10 mouse cellular contexts compared by ENCODE assay signal in the genomic region with DNA sequence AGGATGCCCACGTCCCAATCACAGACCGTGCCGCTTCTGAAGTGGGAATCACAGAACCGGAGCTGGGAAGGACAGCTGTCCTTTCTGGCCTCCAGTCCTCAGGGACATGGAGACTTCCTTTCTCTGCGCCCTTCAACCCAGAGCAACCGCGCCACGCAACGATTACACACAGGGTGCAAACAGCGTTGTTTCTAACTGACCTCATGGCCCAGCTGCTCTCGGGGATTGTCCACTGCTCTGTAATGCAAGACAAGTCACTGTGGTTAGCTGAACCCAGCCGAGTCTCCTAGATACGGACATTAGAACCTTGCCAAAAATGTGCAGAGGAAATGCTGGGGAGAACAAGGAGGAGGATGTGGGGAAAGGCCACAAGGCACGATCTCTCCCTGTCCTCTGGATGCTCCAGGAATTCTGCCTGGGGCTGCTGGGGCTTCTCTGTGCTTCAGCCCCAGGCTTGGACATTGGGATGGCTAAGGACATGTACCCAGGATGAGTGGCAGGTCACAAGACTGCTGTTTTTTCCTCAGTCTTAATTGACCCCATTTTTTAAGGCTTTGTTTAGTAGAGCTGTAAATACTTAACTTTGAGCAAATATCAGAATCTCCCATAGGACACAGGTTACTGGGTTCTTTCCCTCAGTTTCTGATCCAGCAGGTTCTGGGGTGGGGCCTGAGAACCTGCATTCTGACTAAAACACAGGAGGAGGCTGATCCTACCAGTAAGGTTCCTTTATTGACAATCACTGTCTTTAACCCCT. TPM values are rescaled to one million over a fixed set of nuclear protein-coding genes. Genes with fewer than 3 reads are reported as not detected.
A peak's percentile ranks its signal among the peaks of the same experiment; 100 is the strongest.
DNase-seq lines count a peak whose midpoint lies in the region; ATAC-seq and TF ChIP-seq lines count a peak whose summit lies in the region.
"Had no signal": no experiment of that assay in that cellular context is flagged by ENCODE, and none has a peak within 500 bp of the region (broad histone marks: within the 10 kb centered on the region; RNA-seq: fewer than 3 reads in every experiment).

No protein-coding gene starts in this region.

- no peak overlapping the region for H3K4me3 ChIP-seq in hindbrain, postnatal 0 days (ENCODE audit: low read length)
- no peak overlapping the region for H3K4me3 ChIP-seq in hindbrain, embryonic 16.5 days (ENCODE audit: low read length)
- H3K4me3 ChIP-seq in midbrain, embryonic 14.5 days (replicated peaks; ENCODE audit: low read depth, low read length) = no peak overlapping the region
- H3K4me3 ChIP-seq in forebrain, embryonic 13.5 days = no peak overlapping the region

- H3K27ac ChIP-seq in hindbrain, postnatal 0 days = peak overlapping the region; percentile 16; the same call in 1 of the 2 replicates
- H3K27ac ChIP-seq in hindbrain, embryonic 16.5 days (ENCODE audit: low read depth, low read length) = no peak overlapping the region
- H3K27ac ChIP-seq in midbrain, embryonic 14.5 days (replicated peaks; ENCODE audit: low read depth, low read length) = no peak overlapping the region
- no peak overlapping the region for H3K27ac ChIP-seq in forebrain, embryonic 13.5 days

- no peaks in the 10 kb centered on the region for H3K27me3 ChIP-seq in hindbrain, postnatal 0 days (ENCODE audit: insufficient read depth, low read length)
- H3K27me3 ChIP-seq in hindbrain, embryonic 16.5 days (replicated peaks; ENCODE audit: control insufficient read depth, insufficient read depth, low read length) = no peaks in the 10 kb centered on the region
- peaks cover 15% of the 10 kb centered on the region for H3K27me3 ChIP-seq in midbrain, embryonic 14.5 days (ENCODE audit: control insufficient read depth, insufficient read depth, low read length)
- peaks cover 15% of the 10 kb centered on the region for H3K27me3 ChIP-seq in forebrain, embryonic 13.5 days

- intact Hi-C loops in heart, postnatal 10 days (cut with DNase I) = loop anchor here (2.0 to 5.0 kb wide), 2 partner anchors 49 to 59 kb away; no protein-coding TSS in a partner anchor

- DNase-seq in hindbrain, postnatal 0 days (ENCODE audit: low spot score) = peak; percentile 58
- DNase-seq in adrenal gland, adult 8-10 months = peak; percentile 40
- DNase-seq in heart, postnatal 10 days = peak; percentile 81
- peak; percentile 52 for DNase-seq in lung, postnatal 14 days
- no peak for DNase-seq in midbrain, embryonic 14.5 days
- DNase-seq in frontal cortex, adult 2 months (ENCODE audit: extremely low spot score in 1 of 2, low spot score in 1 of 2) = no peak

- H3K4me2 ChIP-seq in hindbrain, postnatal 0 days (ENCODE audit: low read depth, low read length) = 0 out of 2 replicates have a peak overlapping the region, but pooled peaks have one; percentile 11
- no peak overlapping the region for H3K4me2 ChIP-seq in hindbrain, embryonic 16.5 days (ENCODE audit: low read length)
- H3K4me2 ChIP-seq in midbrain, embryonic 14.5 days (ENCODE audit: low read length) = no peak overlapping the region
- no peak overlapping the region for H3K4me2 ChIP-seq in forebrain, embryonic 13.5 days

- H3K36me3 ChIP-seq in hindbrain, postnatal 0 days (ENCODE audit: insufficient read depth, low read length) = no peaks in the 10 kb centered on the region
- no peaks in the 10 kb centered on the region for H3K36me3 ChIP-seq in hindbrain, embryonic 16.5 days (ENCODE audit: control insufficient read depth, insufficient read depth, low read length)
- no peaks in the 10 kb centered on the region for H3K36me3 ChIP-seq in midbrain, embryonic 14.5 days (ENCODE audit: control insufficient read depth, insufficient read depth, low read length)
- H3K36me3 ChIP-seq in forebrain, embryonic 13.5 days (ENCODE audit: poor library complexity, severe bottlenecking) = no peaks in the 10 kb centered on the region
- H3K36me3 ChIP-seq: G1E had no signal

- WGBS in hindbrain, postnatal 0 days = 36% methylated on average over 14 of the region's 14 CpGs
- WGBS in hindbrain, embryonic 16.5 days = 51% methylated on average over 14 of the region's 14 CpGs
- 67% methylated on average over 14 of the region's 14 CpGs for WGBS in midbrain, embryonic 14.5 days
- 84% methylated on average over 14 of the region's 14 CpGs for WGBS in forebrain, embryonic 13.5 days

- no peak overlapping the region for H3K9ac ChIP-seq in hindbrain, postnatal 0 days (replicated peaks; ENCODE audit: low read length)
- H3K9ac ChIP-seq in hindbrain, embryonic 16.5 days (ENCODE audit: low read depth, low read length) = no peak overlapping the region
- H3K9ac ChIP-seq in midbrain, embryonic 14.5 days (replicated peaks; ENCODE audit: low read length) = no peak overlapping the region
- H3K9ac ChIP-seq in forebrain, embryonic 13.5 days = no peak overlapping the region

- peaks cover 10% of the 10 kb centered on the region; the same call in 1 of the 2 replicates for H3K4me1 ChIP-seq in hindbrain, postnatal 0 days (ENCODE audit: insufficient read depth, low read length)
- H3K4me1 ChIP-seq in hindbrain, embryonic 16.5 days (ENCODE audit: control insufficient read depth, insufficient read depth, low read depth, low read length) = peaks cover 4% of the 10 kb centered on the region
- H3K4me1 ChIP-seq in midbrain, embryonic 14.5 days (ENCODE audit: control insufficient read depth, insufficient read depth, low read length) = no peaks in the 10 kb centered on the region
- H3K4me1 ChIP-seq in forebrain, embryonic 13.5 days = 0 out of 2 replicates have a peak, but pooled peaks cover 4% of the 10 kb centered on the region

- H3K9me3 ChIP-seq in hindbrain, postnatal 0 days (ENCODE audit: low read length) = no peaks in the 10 kb centered on the region
- no peaks in the 10 kb centered on the region for H3K9me3 ChIP-seq in hindbrain, embryonic 16.5 days (ENCODE audit: control insufficient read depth, low read length)
- no peaks in the 10 kb centered on the region for H3K9me3 ChIP-seq in midbrain, embryonic 14.5 days (ENCODE audit: control insufficient read depth, low read length)
- no peaks in the 10 kb centered on the region for H3K9me3 ChIP-seq in forebrain, embryonic 13.5 days (replicated peaks)

- peak; percentile 62 for ATAC-seq in hindbrain, postnatal 0 days
- no peak for ATAC-seq in hindbrain, embryonic 16.5 days
- no peak for ATAC-seq in midbrain, embryonic 14.5 days (ENCODE audit: low FRiP score, low TSS enrichment)
- ATAC-seq in forebrain, embryonic 13.5 days = no peak

- no peak for TF ChIP-seq CTCF in hindbrain, postnatal 0 days (IDR thresholded peaks at IDR 0.05; ENCODE audit: low read depth)

RNA-seq across cellular contexts. Expression of a gene that starts 4.9 kb away (rescaled TPM):
- 1.5 and 1.8 TPM in 2 replicates for total RNA-seq in hindbrain, postnatal 0 days (2014; rRNA removed)
- 0.36 and 0.37 TPM in 2 replicates for polyA plus RNA-seq in hindbrain, postnatal 0 days (2015; fragmentation: Nextera tagmentation; extraction: Ambion mirVana)
- 0.29 and 0.55 TPM in 2 replicates for polyA plus RNA-seq in hindbrain, embryonic 16.5 days (2015; fragmentation: Nextera tagmentation; extraction: Ambion mirVana)
- 1 to 10 TPM; 1.7 to 3.9 (median 1.9) TPM for total RNA-seq in adrenal gland, adult 8-10 months (2022)
- total RNA-seq in heart, postnatal 10 days (2021) = 1 to 10 TPM; 4.9 to 7.1 TPM
- 0.15 and 0.22 TPM in 2 replicates for polyA plus RNA-seq in midbrain, embryonic 14.5 days (2014; fragmentation: Nextera tagmentation; extraction: Ambion mirVana)
- polyA plus RNA-seq in frontal cortex, adult 2 months (2012; rRNA removed) = 0.38 and 0.50 TPM in 2 replicates
- 0.13 TPM in 2 replicates for polyA plus RNA-seq in forebrain, embryonic 13.5 days (2015; fragmentation: Nextera tagmentation; extraction: Ambion mirVana)
- total RNA-seq: G1E had no signal
- polyA plus RNA-seq: G1E had no signal

RNA-seq across cellular contexts. Expression of a gene that starts 19.5 kb away (rescaled TPM):
- total RNA-seq in hindbrain, postnatal 0 days (2014; rRNA removed) = not detected in 2 replicates
- polyA plus RNA-seq in hindbrain, postnatal 0 days (2015; fragmentation: Nextera tagmentation; extraction: Ambion mirVana) = not detected in 2 replicates
- 0.07 TPM in 1 of 2 replicates, not detected in the other for polyA plus RNA-seq in hindbrain, embryonic 16.5 days (2015; fragmentation: Nextera tagmentation; extraction: Ambion mirVana)
- total RNA-seq in adrenal gland, adult 8-10 months (2022) = under 1 TPM; 0.21 to 0.61 (median 0.31) TPM
- not detected for total RNA-seq in heart, postnatal 10 days (2021)
- polyA plus RNA-seq in midbrain, embryonic 14.5 days (2014; fragmentation: Nextera tagmentation; extraction: Ambion mirVana) = not detected in 2 replicates
- polyA plus RNA-seq in frontal cortex, adult 2 months (2012; rRNA removed) = 0.10 and 0.38 TPM in 2 replicates
- not detected in 2 replicates for polyA plus RNA-seq in forebrain, embryonic 13.5 days (2015; fragmentation: Nextera tagmentation; extraction: Ambion mirVana)
- polyA plus RNA-seq: G1E; neural tube, embryonic 11.5 days had no signal

Comparison
In these comparisons a context has a peak if more than half of its experiments do, and no peak if none do; other contexts are left out.
1. DNase-seq: peak in hindbrain, postnatal 0 days (single experiment), adrenal gland, adult 8-10 months (single experiment), heart, postnatal 10 days (2 of 2) and lung, postnatal 14 days (single experiment); none in midbrain, embryonic 14.5 days (single experiment) and frontal cortex, adult 2 months (0 of 2).